Mouse (Mus musculus): ENCODE results near the gene Inhbe. TPM values are rescaled to one million over a fixed set of nuclear protein-coding genes. Genes with fewer than 3 reads are reported as not detected.
"Not testable (repeated sequence)": the region's sequence is repeated elsewhere in the genome, so short reads cannot be mapped to it uniquely, and the experiment has no call there.

The Inhbe gene
- polyA plus RNA-seq, 1 experiment from 2014 or later, result 0.09 TPM

DNA sequence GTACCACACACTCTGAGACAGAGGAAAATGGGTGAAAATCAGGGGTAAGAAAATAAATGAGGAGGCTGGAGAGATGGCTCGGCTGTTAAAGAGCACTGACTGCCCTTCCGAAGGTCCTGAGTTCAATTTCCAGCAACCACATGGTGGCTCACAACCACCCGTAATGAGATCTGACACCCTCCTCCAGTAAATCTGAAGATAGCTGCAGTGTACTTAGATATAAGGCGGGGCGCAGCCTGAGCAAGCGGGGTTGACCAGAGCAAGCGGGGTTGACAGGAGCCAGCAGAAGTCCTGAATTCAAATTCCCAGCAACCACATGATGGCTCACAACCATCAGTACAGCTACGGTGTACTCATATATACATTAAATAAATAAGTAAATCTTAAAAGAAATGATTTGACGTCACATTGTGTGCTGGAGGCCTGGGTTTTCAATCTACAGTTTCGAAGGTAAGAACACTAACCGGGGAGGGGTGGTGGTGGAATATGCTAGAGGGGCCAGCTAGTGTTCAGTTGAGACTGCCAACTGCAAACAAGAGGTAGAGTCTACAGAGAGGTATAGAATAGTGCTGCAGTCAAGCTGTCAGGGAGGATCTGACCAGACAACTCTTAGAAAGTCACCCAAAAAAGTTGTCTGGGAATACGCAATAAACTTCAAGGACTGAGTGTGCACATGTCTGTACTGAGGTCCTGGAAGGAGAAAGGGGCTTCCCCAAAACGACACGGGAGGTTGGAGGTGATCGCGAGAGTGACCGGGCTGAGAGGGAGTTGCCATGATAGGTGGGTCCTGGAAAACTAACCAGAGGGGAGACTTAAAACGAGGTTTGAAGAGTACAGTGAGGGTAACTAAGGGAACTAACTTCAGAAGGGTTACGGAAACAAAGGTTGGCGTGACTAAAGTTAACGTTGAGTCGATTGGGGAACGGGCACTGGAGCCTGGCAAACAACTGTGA is 43.4 kb downstream of the Inhbe start:
- Histone ChIP-seq H3K9me3 (ENCODE audit: control insufficient read depth, low read length) (no peaks in the 10 kb centered on the region), H3K4me1 (ENCODE audit: control insufficient read depth, insufficient read depth, low read length) (peaks cover 8% of the 10 kb centered on the region), H3K9ac (replicated peaks; ENCODE audit: low read depth, low read length) (peak overlapping the region; percentile 76), H3K4me3 (ENCODE audit: low read depth, low read length) (peak overlapping the region; percentile 64), H3K36me3 (ENCODE audit: control insufficient read depth, insufficient read depth, low read length) (peaks cover 19% of the 10 kb centered on the region), H3K27me3 (ENCODE audit: control insufficient read depth, insufficient read depth, low read length) (no peaks in the 10 kb centered on the region), H3K27ac (ENCODE audit: low read depth, low read length) (peak overlapping the region; percentile 49), H3K4me2 (ENCODE audit: low read depth, low read length) (peak overlapping the region; percentile 84)
- 40% methylated on average over 23 of the region's 23 CpGs for WGBS
- ATAC-seq (ENCODE audit: low read depth), result peak; percentile 25; the same call in 1 of the 2 replicates

- not testable (repeated sequence) for H3K9me3 ChIP-seq (ENCODE audit: control insufficient read depth, low read length); H3K4me1 ChIP-seq (ENCODE audit: control insufficient read depth, insufficient read depth, low read length); H3K9ac ChIP-seq (replicated peaks; ENCODE audit: low read depth, low read length); ATAC-seq (ENCODE audit: low read depth); H3K4me2 ChIP-seq (ENCODE audit: low read depth, low read length); H3K4me3 ChIP-seq (ENCODE audit: low read depth, low read length); H3K27me3 ChIP-seq (ENCODE audit: control insufficient read depth, insufficient read depth, low read length); H3K27ac ChIP-seq (ENCODE audit: low read depth, low read length)
- WGBS, result 93% methylated on average over 3 of the region's 3 CpGs
- H3K36me3 ChIP-seq (ENCODE audit: control insufficient read depth, insufficient read depth, low read length), result peaks cover 33% of the 10 kb centered on the region
Observed at GRCm38 (mm10) chr10:127309167-127309566, 45.0 kb downstream of the Inhbe start.

DNA sequence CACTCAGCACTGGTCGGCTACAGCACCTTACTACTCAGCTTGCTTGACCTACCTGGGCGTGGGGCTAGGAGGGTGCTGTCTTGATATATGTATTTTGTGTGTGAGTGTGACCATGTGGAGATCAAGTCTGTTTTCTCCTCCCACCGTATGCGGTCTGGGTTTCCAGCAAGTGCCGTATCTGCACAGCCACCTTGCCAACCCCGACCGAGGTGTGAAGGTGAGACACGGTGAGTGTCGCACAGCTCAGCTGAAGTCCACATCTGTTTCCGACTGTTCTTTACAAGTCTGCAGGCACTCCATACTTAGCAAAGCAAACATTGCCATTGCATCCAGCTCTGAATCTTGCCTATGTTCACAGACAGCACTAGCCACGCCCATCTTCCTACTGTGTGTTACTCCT is 51.1 kb downstream of the Inhbe start:
- no peaks in the 10 kb centered on the region for H3K4me1 ChIP-seq (ENCODE audit: control insufficient read depth, insufficient read depth, low read length)
- H3K4me2 ChIP-seq (ENCODE audit: low read depth, low read length), result no peak overlapping the region
- H3K27me3 ChIP-seq (ENCODE audit: control insufficient read depth, insufficient read depth, low read length), result no peaks in the 10 kb centered on the region
- no peak for ATAC-seq (ENCODE audit: low read depth)
- no peak overlapping the region for H3K9ac ChIP-seq (replicated peaks; ENCODE audit: low read depth, low read length)
- 93% methylated on average over 11 of the region's 11 CpGs for WGBS
- no peaks in the 10 kb centered on the region for H3K9me3 ChIP-seq (ENCODE audit: control insufficient read depth, low read length)
- H3K27ac ChIP-seq (ENCODE audit: low read depth, low read length), result no peak overlapping the region
- peaks cover 79% of the 10 kb centered on the region for H3K36me3 ChIP-seq (ENCODE audit: control insufficient read depth, insufficient read depth, low read length)
- no peak overlapping the region for H3K4me3 ChIP-seq (ENCODE audit: low read depth, low read length)

DNA sequence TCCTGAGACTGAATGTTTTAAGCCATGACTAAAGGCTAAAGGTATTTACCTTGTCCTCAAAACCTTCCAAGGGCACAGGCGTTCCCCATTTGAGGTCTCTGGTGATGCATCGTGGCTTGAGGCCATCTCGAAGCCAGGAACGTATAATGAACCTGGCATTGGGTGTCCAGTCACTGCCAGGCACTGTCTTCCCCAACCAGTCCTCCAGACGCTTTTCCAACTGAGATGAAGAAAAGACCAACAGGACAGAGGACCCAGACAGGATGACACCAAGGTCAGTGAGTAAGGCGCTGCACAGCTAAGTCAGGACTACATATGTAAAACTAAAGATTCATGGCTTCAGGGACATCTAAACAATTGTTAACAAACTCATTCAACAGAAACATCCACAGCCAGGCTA is 53.9 kb downstream of the Inhbe start:
- H3K36me3 ChIP-seq (ENCODE audit: control insufficient read depth, insufficient read depth, low read length), result peaks cover 87% of the 10 kb centered on the region

More for the DNA sequence above, 53.9 kb downstream of the Inhbe start:
- no peak overlapping the region for H3K9ac ChIP-seq (replicated peaks; ENCODE audit: low read depth, low read length)
- no peak overlapping the region for H3K27ac ChIP-seq (ENCODE audit: low read depth, low read length)
- H3K4me3 ChIP-seq (ENCODE audit: low read depth, low read length), result no peak overlapping the region
- H3K4me1 ChIP-seq (ENCODE audit: control insufficient read depth, insufficient read depth, low read length), result no peaks in the 10 kb centered on the region
- H3K9me3 ChIP-seq (ENCODE audit: control insufficient read depth, low read length), result no peaks in the 10 kb centered on the region
- WGBS, result 92% methylated on average over 6 of the region's 6 CpGs
- H3K4me2 ChIP-seq (ENCODE audit: low read depth, low read length), result no peak overlapping the region
- no peak for ATAC-seq (ENCODE audit: low read depth)
- H3K27me3 ChIP-seq (ENCODE audit: control insufficient read depth, insufficient read depth, low read length), result no peaks in the 10 kb centered on the region

Other genes with a start within 250 kb of the Inhbe start
- gene Os9, start 233.3 kb downstream of the Inhbe start, polyA plus RNA-seq (2014; fragmentation: Nextera tagmentation; extraction: Ambion mirVana), result 65.7 and 92.8 TPM in 2 replicates
- 79.3 and 93.4 TPM in 2 replicates for gene B4galnt1, start 189.2 kb downstream of the Inhbe start, polyA plus RNA-seq (2014; fragmentation: Nextera tagmentation; extraction: Ambion mirVana)
- 0.80 and 1.3 TPM in 2 replicates for gene Slc26a10, start 173.8 kb downstream of the Inhbe start, polyA plus RNA-seq (2014; fragmentation: Nextera tagmentation; extraction: Ambion mirVana)
- 24.2 and 31.0 TPM in 2 replicates for gene Arhgef25, start 164.3 kb downstream of the Inhbe start, polyA plus RNA-seq (2014; fragmentation: Nextera tagmentation; extraction: Ambion mirVana)
- gene Dtx3, start 158.7 kb downstream of the Inhbe start, polyA plus RNA-seq (2014; fragmentation: Nextera tagmentation; extraction: Ambion mirVana), result 224 and 231 TPM in 2 replicates
- gene Pip4k2c, start 142.8 kb downstream of the Inhbe start, polyA plus RNA-seq (2014; fragmentation: Nextera tagmentation; extraction: Ambion mirVana), result 15.5 and 18.1 TPM in 2 replicates
- gene Kif5a, start 91.1 kb downstream of the Inhbe start, polyA plus RNA-seq (2014; fragmentation: Nextera tagmentation; extraction: Ambion mirVana), result 117 and 147 TPM in 2 replicates
- gene Dctn2, start 88.0 kb downstream of the Inhbe start, polyA plus RNA-seq (2014; fragmentation: Nextera tagmentation; extraction: Ambion mirVana), result 298 and 305 TPM in 2 replicates
- gene Mbd6, start 65.4 kb downstream of the Inhbe start, polyA plus RNA-seq (2014; fragmentation: Nextera tagmentation; extraction: Ambion mirVana), result 16.1 and 17.4 TPM in 2 replicates
- 117 and 123 TPM in 2 replicates for gene Mars, start 42.6 kb downstream of the Inhbe start, polyA plus RNA-seq (2014; fragmentation: Nextera tagmentation; extraction: Ambion mirVana)
- 0.42 and 1.1 TPM in 2 replicates for gene Arhgap9, start 32.4 kb downstream of the Inhbe start, polyA plus RNA-seq (2014; fragmentation: Nextera tagmentation; extraction: Ambion mirVana)
- gene Gli1, start 12.4 kb downstream of the Inhbe start, polyA plus RNA-seq (2014; fragmentation: Nextera tagmentation; extraction: Ambion mirVana), result 0.87 and 1.5 TPM in 2 replicates
- not detected in 2 replicates for gene Inhbc, start 16.0 kb upstream of the Inhbe start, polyA plus RNA-seq (2014; fragmentation: Nextera tagmentation; extraction: Ambion mirVana)
- gene R3hdm2, start 25.9 kb upstream of the Inhbe start, polyA plus RNA-seq (2014; fragmentation: Nextera tagmentation; extraction: Ambion mirVana), result 35.9 and 36.2 TPM in 2 replicates
- gene Stac3, start 147.3 kb upstream of the Inhbe start, polyA plus RNA-seq (2014; fragmentation: Nextera tagmentation; extraction: Ambion mirVana), result 0.31 TPM in 1 of 2 replicates, not detected in the other
- 9.7 and 13.5 TPM in 2 replicates for gene Ndufa4l2, start 160.6 kb upstream of the Inhbe start, polyA plus RNA-seq (2014; fragmentation: Nextera tagmentation; extraction: Ambion mirVana)
- gene Shmt2, start 168.0 kb upstream of the Inhbe start, polyA plus RNA-seq (2014; fragmentation: Nextera tagmentation; extraction: Ambion mirVana), result 44.9 and 46.8 TPM in 2 replicates
- 80.1 and 80.4 TPM in 2 replicates for gene Nxph4, start 180.1 kb upstream of the Inhbe start, polyA plus RNA-seq (2014; fragmentation: Nextera tagmentation; extraction: Ambion mirVana)

Data from neural tube, embryonic 14.5 days (tissue).